Mouse (Mus musculus) MEL (cell line): ENCODE results near the gene Ccdc151. TPM values are rescaled to one million over a fixed set of nuclear protein-coding genes. Genes with fewer than 3 reads are reported as not detected.

Source experiments
- DNase-seq: peaks from one replicate; pipeline ENCODE4 v3.0.0; 2011; ENCODE audit warnings: low read depth, low spot score
- H3K27ac ChIP-seq: 2 replicates; pipeline ENCODE4 v1.5.1; 2012; ENCODE audit warnings: low read depth, mild to moderate bottlenecking, control low read depth, low read length, moderate library complexity; ENCODE audit not compliant: control insufficient read depth
- H3K27me3 ChIP-seq, 2 experiments: fragments of 150-350 bp in 1 of 2; sonication (generic) in 1 of 2; 2 replicates each; pipeline ENCODE4 v1.6.1; 2012; ENCODE audit warnings: low read length in 2 of 2, mild to moderate bottlenecking in 2 of 2, improper control_type of control experiment in 1 of 2, moderate library complexity in 1 of 2; ENCODE audit not compliant: insufficient read depth in 2 of 2, control insufficient read depth in 1 of 2
- H3K36me3 ChIP-seq, 2 experiments: 2 replicates each; pipeline ENCODE4 v1.6.1; 2012 to 2014; ENCODE audit warnings: low read length in 2 of 2, improper control_type of control experiment in 1 of 2, inconsistent platforms in 1 of 2, mild to moderate bottlenecking in 1 of 2; ENCODE audit not compliant: insufficient read depth in 2 of 2, control insufficient read depth in 1 of 2
- H3K4me1 ChIP-seq, 2 experiments: fragments of 150-350 bp in 1 of 2; sonication (generic) in 1 of 2; 2 replicates each; pipeline ENCODE4 v1.6.1; 2012; ENCODE audit warnings: low read length in 2 of 2, improper control_type of control experiment in 1 of 2, mild to moderate bottlenecking in 1 of 2; ENCODE audit not compliant: insufficient read depth in 2 of 2, control insufficient read depth in 1 of 2
- H3K4me3 ChIP-seq, 2 experiments: fragments of 150-350 bp in 1 of 2; sonication (generic) in 1 of 2; 2 replicates each; pipeline ENCODE4 v1.5.1; 2012; ENCODE audit warnings: low read depth in 2 of 2, low read length in 2 of 2, mild to moderate bottlenecking in 2 of 2, moderate library complexity in 2 of 2, control low read depth in 1 of 2, improper control_type of control experiment in 1 of 2; ENCODE audit not compliant: control insufficient read depth in 1 of 2, insufficient read depth in 1 of 2
- H3K79me2 ChIP-seq: 2 replicates; pipeline ENCODE4 v1.6.1; 2012; ENCODE audit warnings: mild to moderate bottlenecking, low read length, moderate library complexity; ENCODE audit not compliant: control insufficient read depth, poor library complexity, insufficient read depth
- H3K9ac ChIP-seq: 2 replicates; pipeline ENCODE4 v1.6.1; 2012; ENCODE audit warnings: low read depth, mild to moderate bottlenecking, control low read depth, low read length, moderate library complexity; ENCODE audit not compliant: control insufficient read depth, poor library complexity, severe bottlenecking
- H3K9me3 ChIP-seq: fragments of 150-350 bp; sonication (generic); replicated peaks from 2 replicates; pipeline ENCODE4 v1.6.1; 2012; ENCODE audit warnings: mild to moderate bottlenecking, low read length, improper control_type of control experiment, moderate library complexity; ENCODE audit not compliant: insufficient read depth
- CHD1 ChIP-seq: IDR thresholded peaks from 2 replicates; pipeline ENCODE4 v1.6.1; 2012; ENCODE audit warnings: low read depth, mild to moderate bottlenecking, inconsistent platforms, low read length, improper control_type of control experiment
- CHD2 ChIP-seq: IDR thresholded peaks from 2 replicates; pipeline ENCODE4 v1.6.1; 2011; ENCODE audit warnings: low read length, improper control_type of control experiment
- CTCF ChIP-seq, 3 experiments: IDR thresholded peaks in 2 of 3; conservative IDR thresholded peaks in 1 of 3; 2 replicates each; pipeline ENCODE4 v1.5.1; 2011 to 2012; ENCODE audit warnings: low read length in 3 of 3, low read depth in 2 of 3, mild to moderate bottlenecking in 2 of 3, improper control_type of control experiment in 1 of 3, inconsistent platforms in 1 of 3, mixed read lengths in 1 of 3, moderate library complexity in 1 of 3; ENCODE audit not compliant: control insufficient read depth in 1 of 3, insufficient read depth in 1 of 3, poor library complexity in 1 of 3, severe bottlenecking in 1 of 3
- E2F4 ChIP-seq: IDR thresholded peaks from 2 replicates; pipeline ENCODE4 v1.6.1; 2011; ENCODE audit warnings: low read depth, low read length, improper control_type of control experiment, borderline replicate concordance
- ELF1 ChIP-seq: IDR thresholded peaks from 2 replicates; pipeline ENCODE4 v1.6.1; 2014; ENCODE audit warnings: low read depth, mild to moderate bottlenecking, inconsistent platforms, low read length, improper control_type of control experiment, moderate library complexity
- EP300 ChIP-seq, 2 experiments: IDR thresholded peaks; 2 replicates each; pipeline ENCODE4 v1.6.1; 2011; ENCODE audit warnings: improper control_type of control experiment in 2 of 2, low read length in 2 of 2, low read depth in 1 of 2, mild to moderate bottlenecking in 1 of 2
- HCFC1 ChIP-seq: IDR thresholded peaks from 2 replicates; pipeline ENCODE4 v1.6.1; 2012; ENCODE audit warnings: low read depth, mild to moderate bottlenecking, inconsistent platforms, low read length, improper control_type of control experiment, moderate library complexity
- KAT2A ChIP-seq: conservative IDR thresholded peaks from 2 replicates; pipeline ENCODE4 v1.6.1; 2012; ENCODE audit warnings: low read depth, low read length, improper control_type of control experiment, inconsistent platforms
- MAFK ChIP-seq: IDR thresholded peaks from 2 replicates; pipeline ENCODE4 v1.6.1; 2011; ENCODE audit warnings: low read depth, mild to moderate bottlenecking, low read length, improper control_type of control experiment, borderline replicate concordance
- MAZ ChIP-seq: IDR thresholded peaks from 2 replicates; pipeline ENCODE4 v1.6.1; 2012; ENCODE audit warnings: low read depth, mild to moderate bottlenecking, inconsistent platforms, low read length, improper control_type of control experiment
- MYB ChIP-seq: IDR thresholded peaks from 2 replicates; pipeline ENCODE4 v1.6.1; 2011; ENCODE audit warnings: mild to moderate bottlenecking, low read depth, low read length, improper control_type of control experiment
- NELFE ChIP-seq: IDR thresholded peaks from 2 replicates; pipeline ENCODE4 v1.6.1; 2011; ENCODE audit warnings: low read depth, low read length, improper control_type of control experiment
- POLR2A ChIP-seq, 2 experiments: IDR thresholded peaks; 2 replicates each; pipeline ENCODE4 v1.6.1; 2011 to 2012; ENCODE audit warnings: low read length in 2 of 2, mild to moderate bottlenecking in 2 of 2, control low read depth in 1 of 2, improper control_type of control experiment in 1 of 2, low read depth in 1 of 2, moderate library complexity in 1 of 2; ENCODE audit not compliant: control insufficient read depth in 1 of 2, insufficient read depth in 1 of 2, poor library complexity in 1 of 2
- POLR2AphosphoS2 ChIP-seq: IDR thresholded peaks from 2 replicates; pipeline ENCODE4 v1.6.1; 2011; ENCODE audit warnings: low read length, improper control_type of control experiment
- POLR2AphosphoS5 ChIP-seq: IDR thresholded peaks from 2 replicates; pipeline ENCODE4 v1.6.1; 2012; ENCODE audit warnings: low read depth, borderline replicate concordance, mild to moderate bottlenecking, inconsistent platforms, low read length, moderate library complexity, mixed read lengths
- RAD21 ChIP-seq: IDR thresholded peaks from 2 replicates; pipeline ENCODE4 v1.6.1; 2011; ENCODE audit warnings: mild to moderate bottlenecking, low read depth, low read length, improper control_type of control experiment
- RCOR1 ChIP-seq: IDR thresholded peaks from 2 replicates; pipeline ENCODE4 v1.6.1; 2012; ENCODE audit warnings: low read depth, mild to moderate bottlenecking, inconsistent platforms, low read length, improper control_type of control experiment
- SIN3A ChIP-seq: IDR thresholded peaks from 2 replicates; pipeline ENCODE4 v1.6.1; 2012; ENCODE audit warnings: low read length, improper control_type of control experiment, inconsistent platforms
- SMC3 ChIP-seq: IDR thresholded peaks from 2 replicates; pipeline ENCODE4 v1.6.1; 2011; ENCODE audit warnings: low read depth, low read length, improper control_type of control experiment
- TAL1 ChIP-seq: IDR thresholded peaks from 2 replicates; pipeline ENCODE4 v1.6.1; 2012; ENCODE audit warnings: mild to moderate bottlenecking, inconsistent platforms, low read length, moderate library complexity, mixed read lengths
- UBTF ChIP-seq: IDR thresholded peaks from 2 replicates; pipeline ENCODE4 v1.6.1; 2012; ENCODE audit warnings: low read depth, mild to moderate bottlenecking, inconsistent platforms, low read length, improper control_type of control experiment, moderate library complexity, borderline replicate concordance; ENCODE audit not compliant: insufficient read depth
- USF1 ChIP-seq: IDR thresholded peaks from 2 replicates; pipeline ENCODE4 v1.6.1; 2014; ENCODE audit warnings: low read depth, mild to moderate bottlenecking, inconsistent platforms, low read length, improper control_type of control experiment, moderate library complexity
- USF2 ChIP-seq, 2 experiments: IDR thresholded peaks; 2 replicates each; pipeline ENCODE4 v1.6.1; 2011 to 2012; ENCODE audit warnings: improper control_type of control experiment in 2 of 2, low read length in 2 of 2, borderline replicate concordance in 1 of 2, inconsistent platforms in 1 of 2, low read depth in 1 of 2, mild to moderate bottlenecking in 1 of 2; ENCODE audit not compliant: insufficient read depth in 1 of 2
- ZMIZ1 ChIP-seq: IDR thresholded peaks from 2 replicates; pipeline ENCODE4 v1.6.1; 2012; ENCODE audit warnings: low read depth, mild to moderate bottlenecking, inconsistent platforms, low read length, improper control_type of control experiment, moderate library complexity
- ZNF384 ChIP-seq: IDR thresholded peaks from 2 replicates; pipeline ENCODE4 v1.6.1; 2012; ENCODE audit warnings: low read depth, mild to moderate bottlenecking, inconsistent platforms, low read length, improper control_type of control experiment
- polyA plus RNA-seq, 2 experiments: library from polyadenylated mRNA; stranded (reverse) in 1 of 2; unstranded in 1 of 2; fragments of >175 nt in 1 of 2; fragments of >200 nt in 1 of 2; gene quantifications; 2 replicates each; pipeline versions ENCODE4 v1.2.1 to v1.2.4; 2012; ENCODE audit warnings: low replicate concordance in 2 of 2, low read depth in 1 of 2; ENCODE audit not compliant: insufficient read length in 2 of 2, insufficient read depth in 1 of 2, missing spikeins in 1 of 2
- total RNA-seq: library from RNA; depleted of rRNA; stranded (reverse); fragments of 300-350 nt; gene quantifications from 2 replicates; pipeline ENCODE4 v1.2.3, GENCODE M21; 2012

The Ccdc151 gene
- total and polyA plus RNA-seq, 3 experiments = 0.19 to 0.99 TPM; not detected in 1

DNA sequence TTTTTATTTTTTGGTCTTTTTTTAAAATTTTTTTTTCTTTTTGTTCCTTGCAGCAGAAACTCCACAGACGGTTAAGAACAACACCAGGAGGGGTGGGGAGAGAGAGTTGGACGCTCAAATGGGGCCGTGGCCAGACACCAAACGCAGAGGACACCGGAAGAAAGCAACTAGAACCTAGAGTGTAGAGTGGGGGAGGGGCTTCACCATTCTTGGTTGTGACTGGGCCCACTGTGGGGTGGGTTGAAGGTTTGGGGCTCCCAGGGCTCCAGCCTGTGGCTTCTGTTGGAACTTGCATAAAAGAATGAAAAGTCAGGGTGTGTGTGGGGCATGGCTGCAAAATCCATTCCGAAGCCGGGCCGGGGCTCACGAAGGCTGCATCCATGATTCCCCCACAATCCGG, 13.8 kb upstream of the Ccdc151 start:
- DNase-seq = no peak
- no peaks in the 10 kb centered on the region; a peak in 1 of 4 replicates for H3K4me1 ChIP-seq
- no peaks in the 10 kb centered on the region for H3K9me3 ChIP-seq
- peaks cover 0 to 13% of the 10 kb centered on the region in 2 experiments; a peak in 2 of 4 replicates for H3K36me3 ChIP-seq
- no peaks in the 10 kb centered on the region for H3K27me3 ChIP-seq
- H3K4me3 ChIP-seq = no peak overlapping the region
- no peak for TF ChIP-seq TAL1
- no peak for TF ChIP-seq ZMIZ1
- no peak for TF ChIP-seq CHD1
- no peak for TF ChIP-seq ELF1
- TF ChIP-seq MYB = no peak
- TF ChIP-seq POLR2AphosphoS2 = 0 out of 2 replicates have a peak, but pooled peaks have one; percentile 33
- H3K27ac ChIP-seq = no peak overlapping the region
- H3K79me2 ChIP-seq = no peaks in the 10 kb centered on the region
- H3K9ac ChIP-seq = no peak overlapping the region

- H3K4me3 ChIP-seq = no peak overlapping the region
- DNase-seq = no peak
- no peak overlapping the region for H3K9ac ChIP-seq
- no peaks in the 10 kb centered on the region; a peak in 1 of 4 replicates for H3K4me1 ChIP-seq
- H3K27ac ChIP-seq = no peak overlapping the region
- no peaks in the 10 kb centered on the region for H3K27me3 ChIP-seq
- H3K36me3 ChIP-seq = peaks cover 0 to 25% of the 10 kb centered on the region in 2 experiments; a peak in 2 of 4 replicates
- TF ChIP-seq SIN3A (no peak), ZNF384 (no peak), NELFE (no peak), RAD21 (no peak), MYB (no peak), E2F4 (no peak), RCOR1 (no peak)
- H3K79me2 ChIP-seq = no peaks in the 10 kb centered on the region
- H3K9me3 ChIP-seq = no peaks in the 10 kb centered on the region
These were observed 10.3 kb upstream of the Ccdc151 start for GRCm38 (mm10) chr9:22012731-22013130.

GRCm38 (mm10) chr9:22011055-22011454, 8.6 kb upstream of the Ccdc151 start:
- Histone ChIP-seq H3K27ac (no peak overlapping the region), H3K9me3 (no peaks in the 10 kb centered on the region), H3K9ac (no peak overlapping the region), H3K27me3 (no peaks in the 10 kb centered on the region), H3K4me3 (no peak overlapping the region), H3K4me1 (no peaks in the 10 kb centered on the region; a peak in 1 of 4 replicates), H3K79me2 (no peaks in the 10 kb centered on the region; the same call in 1 of the 2 replicates), H3K36me3 (peaks cover 0 to 25% of the 10 kb centered on the region in 2 experiments; a peak in 3 of 4 replicates)
- no peak for DNase-seq
- TF ChIP-seq POLR2AphosphoS5 (no peak), E2F4 (no peak), USF2 (IDR thresholded peaks at IDR 0.05; ENCODE audit: borderline replicate concordance in 1 of 2, insufficient read depth in 1 of 2, low read depth in 1 of 2, low read length in 2 of 2) (no peak), MYB (no peak), CTCF (IDR thresholded peaks at IDR 0.05 in 2 of 3, conservative IDR thresholded peaks at IDR 0.05 in 1 of 3; ENCODE audit: control insufficient read depth in 1 of 3, insufficient read depth in 1 of 3, low read depth in 2 of 3, low read length in 3 of 3, poor library complexity in 1 of 3, severe bottlenecking in 1 of 3) (no peak), SMC3 (no peak), EP300 (IDR thresholded peaks at IDR 0.05; ENCODE audit: low read depth in 1 of 2, low read length in 2 of 2) (no peak), HCFC1 (no peak), CHD2 (no peak), MAZ (no peak), SIN3A (no peak), ZNF384 (no peak), POLR2A (IDR thresholded peaks at IDR 0.05; ENCODE audit: control insufficient read depth in 1 of 2, insufficient read depth in 1 of 2, low read depth in 1 of 2, low read length in 2 of 2, poor library complexity in 1 of 2) (no peak; a peak in 1 of 4 replicates), USF1 (no peak), MAFK (no peak), ELF1 (no peak), UBTF (no peak), KAT2A (no peak)
